Mouse (Mus musculus): ENCODE measurements at regions not wholly inside any gene's neighbourhood (a gene's known extent, or its start where the extent isn't known, plus 50 kb on each side); places are given as distances from the start of the nearest gene placed in this dataset.

GRCm38 (mm10) chr15:5355332-5355731, 111.3 kb upstream of the Ptger4 start:
- no peak for DNase-seq (ENCODE audit: low spot score in 2 of 2)

DNA sequence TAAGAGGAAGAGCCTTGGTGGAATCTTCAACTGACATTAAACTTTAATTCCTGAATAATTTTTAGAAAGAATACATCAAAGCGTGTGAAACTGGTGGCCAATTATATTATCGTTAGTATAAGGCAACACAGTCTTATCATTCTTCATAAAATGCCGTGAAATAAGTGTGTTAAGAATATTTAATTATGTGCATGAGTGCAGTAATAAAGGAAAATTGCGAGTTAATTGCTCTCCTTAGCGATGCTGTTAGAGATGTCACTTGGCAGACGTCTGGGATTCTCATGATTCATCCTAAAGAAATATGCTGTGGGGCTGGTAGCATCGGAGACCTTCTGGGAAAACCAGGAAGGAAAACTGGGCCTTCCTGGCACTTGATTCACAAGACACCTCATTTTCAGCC, 110.3 kb upstream of the Ptger4 start:
- no peak for DNase-seq (ENCODE audit: low spot score in 2 of 2)

GRCm38 (mm10) chr15:5348881-5349280, 104.9 kb upstream of the Ptger4 start:
- no peak for DNase-seq (ENCODE audit: low spot score in 2 of 2)

DNA sequence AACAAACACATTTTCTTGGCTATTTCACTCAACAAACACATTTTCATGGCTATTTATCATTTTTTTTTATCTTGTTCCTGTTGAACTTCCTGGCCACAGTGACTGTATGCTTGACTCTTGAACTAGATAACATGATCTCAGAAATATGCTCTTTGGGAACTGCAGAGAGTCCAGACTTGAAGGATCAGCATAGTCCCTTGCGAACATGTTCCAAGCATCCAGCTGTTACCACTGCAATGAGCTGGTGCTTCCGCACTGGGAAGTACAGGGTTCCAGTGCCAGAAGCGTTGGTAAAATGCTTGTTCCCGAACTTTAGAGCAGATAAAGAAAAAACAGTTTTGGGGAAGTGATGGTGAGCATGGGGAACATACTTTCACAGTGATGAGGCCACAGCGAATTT, 103.7 kb upstream of the Ptger4 start:
- no peak for DNase-seq (ENCODE audit: low spot score in 2 of 2)

GRCm38 (mm10) chr15:5346955-5347354, 103.0 kb upstream of the Ptger4 start:
- no peak for DNase-seq (ENCODE audit: low spot score in 2 of 2)

DNA sequence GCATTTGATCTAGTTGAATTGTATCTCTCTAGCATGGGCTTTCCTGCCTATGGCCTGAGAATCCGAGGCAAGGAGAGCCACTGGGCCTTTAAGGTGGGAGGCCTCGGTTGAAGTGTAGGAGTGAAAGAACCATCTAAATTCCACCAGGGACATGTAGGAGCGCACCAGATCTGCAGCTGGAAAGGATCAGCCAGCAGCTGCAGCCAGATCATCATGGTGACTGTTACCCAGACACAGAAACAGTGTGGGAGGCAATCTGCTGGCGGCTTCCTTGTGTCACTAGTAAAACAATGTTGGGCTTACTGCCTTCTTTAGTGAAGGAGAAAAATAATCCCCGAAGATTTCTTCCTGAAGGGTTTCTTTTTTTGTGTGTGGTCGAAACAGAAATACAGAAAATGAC, 99.8 kb upstream of the Ptger4 start:
- DNase-seq (ENCODE audit: low spot score in 2 of 2): no peak

DNA sequence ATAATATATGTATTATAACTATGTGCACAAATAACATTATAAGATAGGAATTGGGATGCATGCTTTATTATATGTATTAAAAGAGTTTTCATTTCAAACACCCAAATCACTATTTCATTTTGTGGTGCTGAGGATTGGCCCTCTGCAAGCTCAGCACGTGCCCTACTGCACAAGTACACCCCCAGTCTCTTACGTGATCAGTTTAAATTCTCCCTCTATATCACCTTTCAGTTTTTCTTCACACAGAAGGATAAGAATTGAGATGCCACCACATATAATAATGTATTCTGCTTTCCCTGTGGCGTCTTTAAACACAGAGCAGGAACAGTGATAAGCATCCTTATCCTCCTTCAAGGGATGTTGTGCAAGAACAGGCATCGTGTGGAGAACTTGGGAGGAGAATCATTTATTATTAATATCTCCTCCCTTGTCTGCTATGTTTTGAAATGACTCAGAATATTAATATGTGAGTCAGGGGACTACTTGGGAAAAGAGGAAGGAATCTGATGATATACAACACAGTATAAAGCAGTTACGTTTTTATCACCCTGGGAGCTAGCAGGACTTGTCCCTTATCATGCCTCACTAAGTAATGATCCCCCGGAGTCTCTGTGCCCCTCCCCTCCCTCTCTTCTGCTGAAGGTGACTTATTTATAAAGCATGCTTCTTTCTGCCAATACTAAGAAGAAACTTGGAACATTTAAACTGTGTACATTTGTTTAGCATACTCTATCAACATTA, 91.7 kb upstream of the Ptger4 start:
- DNase-seq (ENCODE audit: low spot score in 2 of 2): no peak

GRCm38 (mm10) chr15:5326996-5327395, 83.0 kb upstream of the Ptger4 start:
- DNase-seq (ENCODE audit: low spot score in 2 of 2): no peak

DNA sequence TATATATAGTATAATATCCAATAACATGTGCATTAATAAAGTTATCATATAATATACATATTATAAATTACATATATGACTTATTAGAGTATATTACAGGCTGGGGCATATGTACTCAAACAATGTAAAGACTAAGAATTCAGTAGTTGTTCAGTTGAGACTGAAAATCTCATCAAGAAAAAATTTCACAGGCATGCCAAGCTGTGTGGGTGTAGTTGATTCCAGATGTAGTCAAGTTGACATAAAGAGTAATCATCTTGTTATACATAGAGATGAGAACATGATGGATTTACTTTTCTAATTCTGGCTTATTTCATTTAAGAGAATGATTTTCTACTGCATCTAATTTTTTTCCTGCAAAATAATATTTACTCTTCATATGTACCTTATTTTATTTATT, 77.7 kb upstream of the Ptger4 start:
- DNase-seq (ENCODE audit: low spot score in 2 of 2): no peak

GRCm38 (mm10) chr15:5312231-5312630, 68.2 kb upstream of the Ptger4 start:
- no peak for DNase-seq (ENCODE audit: low spot score in 2 of 2)

GRCm38 (mm10) chr15:5310035-5310434, 66.0 kb upstream of the Ptger4 start:
- no peak for DNase-seq (ENCODE audit: low spot score in 2 of 2)

GRCm38 (mm10) chr15:5302403-5302802, 58.4 kb upstream of the Ptger4 start:
- DNase-seq (ENCODE audit: low spot score in 2 of 2): peak in 1 of 2 experiments; percentile 18

DNA sequence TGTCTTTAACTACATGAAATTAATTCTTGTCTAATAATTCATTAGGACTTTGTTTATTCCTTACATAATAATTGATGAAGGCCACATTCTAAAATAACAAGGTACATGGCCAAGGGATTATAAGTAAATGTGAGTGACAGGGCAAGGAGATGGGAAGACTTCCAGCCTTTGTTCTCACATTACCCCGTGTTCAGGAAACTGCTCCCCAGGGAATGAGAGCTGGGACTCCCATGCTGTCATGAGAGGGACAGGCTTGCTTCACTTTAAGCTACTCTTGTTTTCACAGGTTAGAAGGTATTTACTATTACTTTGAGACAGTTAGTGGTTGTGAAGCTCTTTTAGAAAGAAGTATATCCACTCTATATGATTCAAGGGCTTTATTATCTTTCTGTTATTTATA, 55.8 kb upstream of the Ptger4 start:
- DNase-seq (ENCODE audit: low spot score in 2 of 2): no peak

DNA sequence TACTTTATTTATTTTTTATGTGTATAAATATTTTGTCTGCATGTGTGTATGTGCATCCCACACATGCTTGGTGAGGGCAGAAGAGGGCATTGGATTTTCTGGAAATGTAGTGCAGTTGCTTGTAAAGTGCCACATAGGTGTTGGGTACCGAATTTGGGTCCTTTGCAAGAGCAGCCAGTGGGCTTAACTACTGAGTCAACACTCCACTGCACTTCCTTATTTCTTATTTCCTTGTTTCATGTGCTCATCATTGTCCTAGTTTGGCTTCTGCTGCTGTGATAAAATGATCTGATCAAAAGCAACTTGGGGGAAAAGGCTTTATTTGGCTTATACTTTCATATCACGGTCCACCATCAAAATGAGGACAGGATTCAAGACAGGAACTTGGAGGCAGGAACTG, 53.0 kb upstream of the Ptger4 start:
- DNase-seq (ENCODE audit: low spot score in 2 of 2): no peak
